Comparison of ENCODE assay signal across 9 mouse cellular contexts in the genomic region with DNA sequence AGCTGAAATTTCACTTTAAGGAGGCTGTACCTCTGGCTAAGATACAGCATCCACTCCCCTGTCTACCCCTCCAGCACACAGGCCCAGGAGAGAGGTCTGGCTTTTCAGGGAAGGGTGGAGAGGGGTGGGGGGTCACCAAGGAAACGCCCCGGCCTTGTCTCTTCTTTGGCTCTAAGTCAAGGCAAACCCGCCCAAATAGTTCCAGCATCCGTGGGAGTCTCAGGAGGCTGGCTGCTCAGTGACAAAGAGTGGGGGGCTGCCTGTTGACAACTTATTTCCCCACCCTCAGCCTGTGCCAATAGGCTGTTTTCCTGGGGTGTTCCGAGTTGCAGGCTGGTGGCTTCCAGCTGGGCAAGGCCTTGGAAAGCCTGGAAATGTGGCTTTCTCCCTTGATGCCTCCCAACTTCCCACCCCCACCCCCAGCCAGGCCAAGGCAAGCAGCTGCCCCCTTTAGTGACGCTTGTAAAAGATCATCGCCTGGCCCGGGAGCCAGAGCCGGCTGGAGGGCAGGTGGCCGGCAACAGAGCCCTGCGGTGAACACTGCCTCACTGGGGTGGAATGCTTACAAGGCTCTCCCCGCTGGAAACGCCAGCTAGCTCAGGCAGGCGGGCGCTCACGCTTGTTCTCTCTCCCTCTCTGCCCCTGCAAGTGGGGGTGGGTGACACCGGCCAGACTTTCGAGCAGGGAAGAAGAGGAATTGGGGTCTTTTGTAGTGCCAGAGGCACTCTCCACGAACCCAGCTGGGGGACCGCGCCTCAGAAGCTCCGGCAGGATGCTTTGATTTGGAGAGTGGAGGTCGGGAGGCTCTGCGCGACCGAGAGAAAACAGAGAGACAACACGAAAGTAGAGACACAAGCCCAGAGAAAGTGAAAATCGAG. TPM values are rescaled to one million over a fixed set of nuclear protein-coding genes. Genes with fewer than 3 reads are reported as not detected.
DNase-seq lines count a peak whose midpoint lies in the region; ATAC-seq and TF ChIP-seq lines count a peak whose summit lies in the region.
"Had no signal": no experiment of that assay in that cellular context is flagged by ENCODE, and none has a peak within 500 bp of the region (broad histone marks: within the 10 kb centered on the region; RNA-seq: fewer than 3 reads in every experiment).

No protein-coding gene starts in this region.

- TF ChIP-seq POLR2A in limb, embryonic 14.5 days (IDR thresholded peaks at IDR 0.05; ENCODE audit: borderline replicate concordance, extremely low read depth, insufficient read depth, insufficient read length): no peak

- 4% methylated on average over 28 of the region's 28 CpGs for WGBS in kidney, embryonic 14.5 days
- 4% methylated on average over 28 of the region's 28 CpGs for WGBS in heart, embryonic 11.5 days (ENCODE audit: insufficient replicate concordance)
- WGBS in limb, embryonic 14.5 days: 3% methylated on average over 28 of the region's 28 CpGs
- 3% methylated on average over 28 of the region's 28 CpGs for WGBS in neural tube, embryonic 14.5 days

- no peak overlapping the region for H3K27ac ChIP-seq in kidney, embryonic 14.5 days (ENCODE audit: low read depth, low read length)
- peak overlapping the region; percentile 22; the same call in 1 of the 2 replicates for H3K27ac ChIP-seq in brown adipose tissue, adult 24 weeks (replicated peaks; ENCODE audit: low read depth, low read length)
- H3K27ac ChIP-seq in heart, embryonic 11.5 days (ENCODE audit: low read depth, low read length): no peak overlapping the region
- H3K27ac ChIP-seq in limb, embryonic 14.5 days (replicated peaks; ENCODE audit: low read depth, low read length): peak overlapping the region; percentile 81
- H3K27ac ChIP-seq in neural tube, embryonic 14.5 days (ENCODE audit: low read depth, low read length): peak overlapping the region; percentile 75; the same call in 1 of the 2 replicates
- H3K27ac ChIP-seq: macrophage had no signal

- H3K36me3 ChIP-seq in kidney, embryonic 14.5 days (ENCODE audit: control insufficient read depth, insufficient read depth, low read length): no peaks in the 10 kb centered on the region
- H3K36me3 ChIP-seq in heart, embryonic 11.5 days (ENCODE audit: control insufficient read depth, insufficient read depth, low read length): no peaks in the 10 kb centered on the region
- H3K36me3 ChIP-seq in limb, embryonic 14.5 days (ENCODE audit: control insufficient read depth, insufficient read depth, low read length): peaks cover 12% of the 10 kb centered on the region; the same call in 1 of the 2 replicates
- H3K36me3 ChIP-seq in neural tube, embryonic 14.5 days (ENCODE audit: control insufficient read depth, insufficient read depth, low read length): no peaks in the 10 kb centered on the region

- H3K4me2 ChIP-seq in kidney, embryonic 14.5 days (replicated peaks; ENCODE audit: low read depth, low read length): peak overlapping the region; percentile 97
- peak overlapping the region; percentile 99 for H3K4me2 ChIP-seq in heart, embryonic 11.5 days
- H3K4me2 ChIP-seq in limb, embryonic 14.5 days (replicated peaks; ENCODE audit: low read depth, low read length, severe bottlenecking): peak overlapping the region; percentile 87
- peak overlapping the region; percentile 91 for H3K4me2 ChIP-seq in neural tube, embryonic 14.5 days (ENCODE audit: low read depth, low read length)

- H3K9me3 ChIP-seq in kidney, embryonic 14.5 days (ENCODE audit: control insufficient read depth, low read length): no peaks in the 10 kb centered on the region; the same call in 1 of the 2 replicates
- no peaks in the 10 kb centered on the region for H3K9me3 ChIP-seq in heart, embryonic 11.5 days (replicated peaks; ENCODE audit: control insufficient read depth, low read length)
- peaks cover 4% of the 10 kb centered on the region; the same call in 1 of the 2 replicates for H3K9me3 ChIP-seq in limb, embryonic 14.5 days (ENCODE audit: control insufficient read depth, low read length)
- no peaks in the 10 kb centered on the region for H3K9me3 ChIP-seq in neural tube, embryonic 14.5 days (ENCODE audit: control insufficient read depth, low read length)

- no peak for DNase-seq in kidney, adult 8-10 months
- DNase-seq in limb, embryonic 14.5 days (ENCODE audit: low spot score): peak; percentile 66
- DNase-seq in layer of hippocampus, postnatal 36 days: no peak

- H3K4me3 ChIP-seq in kidney, embryonic 14.5 days (ENCODE audit: low read length): peak overlapping the region; percentile 69
- peak overlapping the region; percentile 63 for H3K4me3 ChIP-seq in brown adipose tissue, adult 24 weeks (ENCODE audit: insufficient read depth, low read depth, low read length)
- peak overlapping the region; percentile 67 for H3K4me3 ChIP-seq in heart, embryonic 11.5 days (ENCODE audit: low read depth, low read length)
- H3K4me3 ChIP-seq in limb, embryonic 14.5 days (replicated peaks; ENCODE audit: low read length): peak overlapping the region; percentile 74
- H3K4me3 ChIP-seq in neural tube, embryonic 14.5 days (ENCODE audit: low read depth, low read length): peak overlapping the region; percentile 59

- H3K27me3 ChIP-seq in kidney, embryonic 14.5 days (ENCODE audit: control insufficient read depth, insufficient read depth, low read length): 0 out of 2 replicates have a peak, but pooled peaks cover 3% of the 10 kb centered on the region
- peaks cover 62% of the 10 kb centered on the region for H3K27me3 ChIP-seq in heart, embryonic 11.5 days (ENCODE audit: control insufficient read depth, insufficient read depth, low read length)
- H3K27me3 ChIP-seq in limb, embryonic 14.5 days (ENCODE audit: control insufficient read depth, insufficient read depth, low read length): 0 out of 2 replicates have a peak, but pooled peaks cover 3% of the 10 kb centered on the region
- peaks cover 6% of the 10 kb centered on the region; the same call in 1 of the 2 replicates for H3K27me3 ChIP-seq in neural tube, embryonic 14.5 days (ENCODE audit: control insufficient read depth, insufficient read depth, low read length)

- H3K4me1 ChIP-seq in kidney, embryonic 14.5 days (ENCODE audit: control insufficient read depth, insufficient read depth, low read length): peaks cover 22% of the 10 kb centered on the region
- no peaks in the 10 kb centered on the region for H3K4me1 ChIP-seq in brown adipose tissue, adult 24 weeks (ENCODE audit: control insufficient read depth, insufficient read depth, insufficient read length, low read length)
- H3K4me1 ChIP-seq in heart, embryonic 11.5 days (ENCODE audit: control insufficient read depth, insufficient read depth, low read length): peaks cover 5% of the 10 kb centered on the region; the same call in 1 of the 2 replicates
- H3K4me1 ChIP-seq in limb, embryonic 14.5 days (ENCODE audit: control insufficient read depth, insufficient read depth, low read length): peaks cover 25% of the 10 kb centered on the region
- H3K4me1 ChIP-seq in neural tube, embryonic 14.5 days (ENCODE audit: control insufficient read depth, insufficient read depth, low read length): peaks cover 13% of the 10 kb centered on the region; the same call in 1 of the 2 replicates

- no peak for ATAC-seq in kidney, embryonic 14.5 days (ENCODE audit: low FRiP score, low TSS enrichment)
- no peak for ATAC-seq in heart, embryonic 11.5 days (replicated peaks; ENCODE audit: insufficient number of reproducible peaks, low FRiP score, low TSS enrichment)
- peak; percentile 74 for ATAC-seq in limb, embryonic 14.5 days (ENCODE audit: low FRiP score, low read depth)
- ATAC-seq in neural tube, embryonic 14.5 days (ENCODE audit: low read depth): peak; percentile 66
- no peak for ATAC-seq in megakaryocyte-erythroid progenitor cell, adult 5-6 weeks (replicated peaks; ENCODE audit: low FRiP score, low TSS enrichment, poor library complexity, severe bottlenecking)

- peak overlapping the region; percentile 77; the same call in 1 of the 2 replicates for H3K9ac ChIP-seq in kidney, embryonic 14.5 days (ENCODE audit: low read depth, low read length)
- H3K9ac ChIP-seq in heart, embryonic 11.5 days (ENCODE audit: low read depth, low read length): peak overlapping the region; percentile 72
- H3K9ac ChIP-seq in limb, embryonic 14.5 days (ENCODE audit: low read depth, low read length, severe bottlenecking): peak overlapping the region; percentile 87
- H3K9ac ChIP-seq in neural tube, embryonic 14.5 days (replicated peaks; ENCODE audit: low read depth, low read length): peak overlapping the region; percentile 68

RNA-seq across cellular contexts. Expression of a gene that starts 1.1 kb away (rescaled TPM):
- polyA plus RNA-seq in kidney, embryonic 14.5 days (2014; fragmentation: Nextera tagmentation; extraction: Ambion mirVana): 15.5 and 22.3 TPM in 2 replicates
- polyA plus RNA-seq in brown adipose tissue, adult 24 weeks (2012; ENCODE audit: insufficient read depth, insufficient read length, missing spikeins): 6.3 and 11.7 TPM in 2 replicates
- 6.3 and 7.2 TPM in 2 replicates for polyA plus RNA-seq in heart, embryonic 11.5 days (2014; fragmentation: Nextera tagmentation; extraction: Ambion mirVana)
- 149 and 171 TPM in 2 replicates for polyA plus RNA-seq in limb, embryonic 14.5 days (2012; rRNA removed)
- 157 and 176 TPM in 2 replicates for polyA plus RNA-seq in limb, embryonic 14.5 days (2014; fragmentation: Nextera tagmentation; extraction: Ambion mirVana)
- polyA plus RNA-seq in neural tube, embryonic 14.5 days (2014; fragmentation: Nextera tagmentation; extraction: Ambion mirVana): 26.3 and 55.9 TPM in 2 replicates
- not detected in 2 replicates for total RNA-seq in megakaryocyte-erythroid progenitor cell, adult 5-6 weeks (2014; fragmentation: Nextera tagmentation)
- not detected in 2 replicates for total RNA-seq in megakaryocyte-erythroid progenitor cell, adult 5-6 weeks (2017)
- 10 to 100 TPM; 77.2 to 86.8 TPM for total RNA-seq in layer of hippocampus, postnatal 36 days (2021)

RNA-seq across cellular contexts. Expression of a gene that starts 16.3 kb away (rescaled TPM):
- 0.10 and 0.12 TPM in 2 replicates for polyA plus RNA-seq in kidney, embryonic 14.5 days (2014; fragmentation: Nextera tagmentation; extraction: Ambion mirVana)
- not detected in 2 replicates for polyA plus RNA-seq in brown adipose tissue, adult 24 weeks (2012; ENCODE audit: insufficient read depth, insufficient read length, missing spikeins)
- not detected in 2 replicates for polyA plus RNA-seq in heart, embryonic 11.5 days (2014; fragmentation: Nextera tagmentation; extraction: Ambion mirVana)
- polyA plus RNA-seq in limb, embryonic 14.5 days (2012; rRNA removed): 1.2 and 2.2 TPM in 2 replicates
- 0.22 and 0.35 TPM in 2 replicates for polyA plus RNA-seq in limb, embryonic 14.5 days (2014; fragmentation: Nextera tagmentation; extraction: Ambion mirVana)
- 0.52 and 1.4 TPM in 2 replicates for polyA plus RNA-seq in neural tube, embryonic 14.5 days (2014; fragmentation: Nextera tagmentation; extraction: Ambion mirVana)
- total RNA-seq in megakaryocyte-erythroid progenitor cell, adult 5-6 weeks (2014; fragmentation: Nextera tagmentation): not detected in 2 replicates
- total RNA-seq in megakaryocyte-erythroid progenitor cell, adult 5-6 weeks (2017): not detected in 2 replicates
- total RNA-seq in layer of hippocampus, postnatal 36 days (2021): 1 to 10 TPM; 6.5 to 8.8 TPM
- polyA plus RNA-seq: macrophage had no signal

RNA-seq across cellular contexts. Expression of a gene that starts 39.2 kb away (rescaled TPM):
- polyA plus RNA-seq in kidney, embryonic 14.5 days (2014; fragmentation: Nextera tagmentation; extraction: Ambion mirVana): 509 and 677 TPM in 2 replicates
- 1,161 and 1,254 TPM in 2 replicates for polyA plus RNA-seq in brown adipose tissue, adult 24 weeks (2012; ENCODE audit: insufficient read depth, insufficient read length, missing spikeins)
- polyA plus RNA-seq in heart, embryonic 11.5 days (2014; fragmentation: Nextera tagmentation; extraction: Ambion mirVana): 649 and 675 TPM in 2 replicates
- polyA plus RNA-seq in limb, embryonic 14.5 days (2012; rRNA removed): 122 and 178 TPM in 2 replicates
- polyA plus RNA-seq in limb, embryonic 14.5 days (2014; fragmentation: Nextera tagmentation; extraction: Ambion mirVana): 460 and 510 TPM in 2 replicates
- 415 and 417 TPM in 2 replicates for polyA plus RNA-seq in neural tube, embryonic 14.5 days (2014; fragmentation: Nextera tagmentation; extraction: Ambion mirVana)
- total RNA-seq in megakaryocyte-erythroid progenitor cell, adult 5-6 weeks (2014; fragmentation: Nextera tagmentation): 461 and 512 TPM in 2 replicates
- 209 and 264 TPM in 2 replicates for total RNA-seq in megakaryocyte-erythroid progenitor cell, adult 5-6 weeks (2017)
- 100 to 1,000 TPM; 198 to 212 TPM for total RNA-seq in layer of hippocampus, postnatal 36 days (2021)

Comparison
In these comparisons a context has a peak if more than half of its experiments do, and no peak if none do; other contexts are left out.
1. ATAC-seq: peak in limb, embryonic 14.5 days (single experiment) and neural tube, embryonic 14.5 days (single experiment); none in kidney, embryonic 14.5 days (single experiment), heart, embryonic 11.5 days (single experiment) and megakaryocyte-erythroid progenitor cell, adult 5-6 weeks (single experiment).
2. H3K27ac ChIP-seq: peak in brown adipose tissue, adult 24 weeks (single experiment), limb, embryonic 14.5 days (single experiment) and neural tube, embryonic 14.5 days (single experiment); none in kidney, embryonic 14.5 days (single experiment) and heart, embryonic 11.5 days (single experiment).
3. Peak in every context shown above with its lines, with median percentiles within 50 percentile points of each other: H3K4me2 ChIP-seq, H3K4me3 ChIP-seq and H3K9ac ChIP-seq.